Mouse (Mus musculus): ENCODE results near the gene Erich6.

The Erich6 gene

DNA sequence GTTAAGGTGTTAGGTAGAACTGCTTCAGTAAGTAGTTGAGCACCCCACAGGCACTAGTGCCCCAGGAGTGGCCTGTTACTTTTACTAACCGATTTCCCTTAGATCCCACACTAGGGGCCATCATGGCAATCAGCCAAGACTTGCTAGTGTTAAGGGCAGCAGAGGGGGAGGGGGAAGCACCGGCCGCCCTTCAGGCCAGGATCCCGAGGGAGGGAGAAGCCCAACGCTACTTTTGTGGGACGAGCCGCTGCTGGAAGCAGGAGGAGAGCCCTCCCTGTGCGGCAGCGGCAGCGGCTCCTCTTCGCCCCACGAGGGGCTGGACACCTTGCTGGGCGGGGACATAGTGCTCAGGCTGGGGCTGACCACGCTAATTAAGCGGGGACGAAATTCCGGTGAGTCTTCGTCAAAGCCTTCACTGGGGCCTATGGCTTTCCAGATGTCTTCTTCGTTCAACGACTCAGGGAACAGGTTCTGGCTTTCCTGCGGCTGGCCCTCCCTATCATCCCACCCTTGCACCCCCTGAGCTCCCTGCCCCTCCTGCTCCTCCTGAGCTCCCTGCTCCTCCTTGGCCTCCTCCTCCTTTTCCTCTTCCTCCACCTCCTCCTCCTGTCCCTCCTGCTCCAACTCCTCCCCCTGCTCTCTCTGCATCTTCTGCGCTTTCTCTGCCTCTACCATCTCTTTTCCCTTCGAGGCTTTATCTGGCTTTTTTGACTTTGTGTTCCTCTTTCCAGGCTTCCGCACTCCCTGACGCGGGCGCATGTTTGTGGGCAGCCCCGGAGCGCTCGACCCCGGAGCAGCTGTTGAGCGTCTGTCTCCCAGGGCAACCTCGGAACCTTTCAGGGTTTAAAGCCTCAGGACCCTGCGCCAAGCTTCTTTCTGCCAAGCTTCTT is at the start of gene Erich6:
TSS of gene Erich6 (minus strand) at position 802 of the 890 bp plus-strand sequence.
- DNase-seq: peak; percentile 40 to 46

DNA sequence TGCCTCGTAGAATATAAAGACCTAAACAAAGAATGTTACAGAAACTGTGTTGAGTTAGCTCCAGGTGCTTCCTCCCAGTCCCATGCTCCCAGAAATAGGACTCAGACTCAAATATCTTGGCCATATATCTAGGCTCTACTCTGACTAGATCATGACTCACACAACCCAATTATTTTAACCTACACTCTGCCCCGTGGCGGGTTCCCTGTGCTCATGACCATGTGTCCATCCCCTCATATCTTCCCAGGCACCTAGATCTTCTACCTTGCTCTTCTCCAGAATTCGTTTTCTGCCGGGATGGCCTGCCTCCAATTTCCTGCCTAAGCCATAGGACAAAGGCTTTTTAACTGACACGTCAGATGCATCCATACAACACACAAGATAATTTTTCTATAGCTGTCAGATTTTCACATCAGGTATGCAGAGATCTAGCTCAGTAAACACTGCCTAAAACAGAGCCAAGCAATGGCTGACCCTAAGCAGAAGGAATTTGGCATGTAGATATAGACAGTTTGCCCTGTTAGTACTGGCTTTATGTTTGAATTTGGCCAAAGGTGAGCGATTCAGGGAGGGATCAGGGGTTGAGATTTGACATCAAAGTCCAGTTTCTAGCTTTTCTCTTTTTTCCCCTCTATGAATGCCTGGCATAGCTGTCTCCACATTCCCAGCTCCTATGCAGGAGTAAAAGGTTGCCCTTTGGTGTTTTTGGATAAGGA is 49.4 kb upstream of the Erich6 start:
- DNase-seq: peak; percentile 21 to 26

DNA sequence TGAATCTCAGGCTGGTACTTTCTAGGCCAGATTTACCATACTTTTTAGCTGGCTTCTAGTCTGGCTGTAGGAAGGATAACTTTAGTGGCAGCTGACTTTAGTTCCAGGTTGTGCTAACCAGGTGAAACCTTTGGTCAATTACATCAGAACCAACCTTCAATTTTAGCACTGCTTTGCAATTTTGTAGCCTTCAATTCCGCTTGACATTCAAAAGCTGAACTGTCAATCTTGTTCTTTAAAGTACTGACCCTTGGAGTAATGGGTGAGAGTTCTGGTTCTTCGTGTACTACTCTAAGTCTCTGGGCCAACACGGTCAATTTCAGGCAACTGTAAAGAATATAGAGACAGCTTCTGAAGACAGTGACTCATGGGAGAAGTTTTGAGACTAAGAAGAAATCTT is 48.4 kb upstream of the Erich6 start:
- DNase-seq: no peak

DNA sequence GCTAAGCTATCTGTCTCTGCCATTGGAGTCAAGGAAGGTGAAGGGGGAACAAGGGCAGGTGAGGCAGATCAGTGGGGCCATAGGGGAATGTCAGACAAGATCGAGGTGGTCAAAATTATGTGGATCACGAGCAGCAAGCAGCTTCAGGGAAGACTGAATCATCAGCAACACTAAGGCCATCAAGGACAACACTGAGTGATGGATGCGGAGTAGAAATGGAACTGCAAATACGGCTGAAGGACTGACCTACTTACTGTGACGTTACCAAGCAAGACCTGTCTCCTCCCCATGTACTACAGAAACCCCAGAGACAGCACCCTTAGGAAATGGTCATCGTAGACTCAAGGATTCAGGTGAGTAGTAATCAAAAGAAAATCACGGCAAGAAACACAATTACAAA is 46.3 kb upstream of the Erich6 start:
- no peak for DNase-seq

DNA sequence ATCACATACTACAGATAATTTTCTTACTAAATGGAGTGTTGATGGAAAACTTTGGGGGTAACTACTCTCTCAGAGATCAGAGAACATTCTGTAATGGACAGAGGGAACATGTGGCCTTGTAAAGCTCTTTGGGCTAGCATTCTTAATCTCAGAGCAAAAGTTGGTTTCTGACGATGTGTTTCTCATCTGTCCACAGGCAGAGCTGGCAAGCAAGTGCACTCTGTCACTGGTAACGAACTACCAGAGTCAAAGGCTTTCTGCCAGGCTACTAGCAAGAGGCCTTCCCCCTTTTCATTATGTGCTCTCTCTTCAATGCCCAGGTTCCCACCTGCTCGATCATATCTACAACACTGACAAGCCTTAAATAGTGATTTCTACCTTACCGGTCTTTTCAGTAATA is 45.3 kb upstream of the Erich6 start:
- DNase-seq: no peak

DNA sequence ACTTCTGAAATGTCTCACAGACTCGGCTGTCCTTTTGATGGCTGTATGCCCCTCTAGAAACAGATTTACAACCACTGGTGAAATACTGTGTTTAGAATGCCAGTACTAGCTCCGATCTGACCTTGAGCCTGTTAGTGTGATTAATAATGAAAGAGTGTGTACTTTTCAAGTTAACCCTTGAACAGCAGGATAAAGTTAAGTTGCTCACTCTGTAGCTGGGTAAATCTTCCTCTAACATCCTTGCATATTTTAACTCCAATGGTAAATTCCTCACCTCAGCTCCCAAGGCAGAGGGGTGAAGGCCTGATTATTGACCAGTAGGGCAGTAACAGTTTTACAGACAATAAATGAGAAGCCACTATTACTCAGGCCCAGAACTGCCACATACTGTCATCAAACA is 44.8 kb upstream of the Erich6 start:
- DNase-seq: no peak

DNA sequence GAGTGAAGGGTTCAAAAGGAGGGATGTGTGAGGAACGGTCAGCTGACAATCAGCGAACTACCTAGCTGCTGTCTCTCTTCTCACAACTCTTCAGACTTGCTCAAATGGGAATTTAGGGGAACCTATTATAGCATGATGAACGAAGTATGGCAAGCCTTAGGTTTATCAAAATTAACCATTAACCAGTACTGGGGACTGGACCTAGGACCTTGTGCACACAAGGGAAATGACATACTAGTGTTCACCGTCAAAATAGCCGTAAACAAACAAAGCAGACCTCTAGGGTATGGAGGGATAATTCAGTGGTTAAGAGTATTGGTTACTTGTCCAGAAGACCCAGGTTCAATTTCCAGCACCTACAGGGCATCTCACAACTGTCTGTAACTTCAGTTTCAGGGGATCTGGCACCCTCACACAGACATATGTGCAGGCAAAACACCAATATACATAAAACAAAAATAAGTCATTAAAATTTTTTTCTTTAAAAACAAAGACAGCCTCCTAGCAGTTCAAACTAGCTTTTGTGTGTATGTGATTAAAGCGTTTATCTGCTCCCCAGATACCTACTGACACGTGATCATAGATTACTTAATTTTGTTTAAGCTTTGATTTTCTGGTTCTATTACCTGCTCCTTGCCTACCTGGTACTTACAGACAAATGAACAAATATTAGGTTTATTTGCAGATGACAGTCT is 44.1 kb upstream of the Erich6 start:
- DNase-seq: no peak

DNA sequence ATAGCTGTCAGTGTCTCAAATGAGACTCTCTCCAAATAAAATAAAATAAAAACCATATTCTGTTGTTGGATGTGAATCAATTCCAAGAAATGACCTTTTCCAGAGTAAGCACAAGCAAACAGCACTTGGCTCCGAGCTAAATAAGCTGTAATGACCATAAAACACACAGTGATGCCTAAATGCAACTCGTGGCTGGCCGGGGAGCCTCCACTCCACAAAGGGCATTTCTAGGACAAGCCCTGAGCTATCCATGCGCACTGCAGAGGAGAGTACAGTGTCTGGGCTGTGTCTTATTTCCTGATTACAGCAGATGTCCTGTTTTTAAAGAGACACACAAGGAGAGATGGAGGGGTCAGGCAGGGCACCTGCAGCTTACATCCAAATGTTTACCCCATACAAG is 43.0 kb upstream of the Erich6 start:
- no peak for DNase-seq

DNA sequence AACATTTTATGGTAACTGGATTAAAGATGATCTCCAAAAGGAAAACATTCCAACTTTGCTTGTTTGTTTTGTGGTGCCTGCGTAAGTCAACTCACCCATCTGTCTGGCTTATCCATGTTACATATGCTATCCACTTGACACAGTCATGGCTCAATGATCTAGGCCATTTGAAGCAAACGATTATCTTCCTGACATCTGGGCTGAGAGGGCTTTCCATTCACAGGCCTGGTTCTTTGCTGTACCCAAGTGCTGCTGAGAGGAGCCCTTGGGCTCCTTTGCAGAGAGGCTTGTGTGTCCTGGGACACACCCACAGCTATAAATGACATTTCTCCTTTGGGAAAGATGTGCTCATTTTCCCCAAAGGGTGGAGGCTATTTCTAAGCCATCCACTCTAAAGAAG is 41.9 kb upstream of the Erich6 start:
- no peak for DNase-seq

DNA sequence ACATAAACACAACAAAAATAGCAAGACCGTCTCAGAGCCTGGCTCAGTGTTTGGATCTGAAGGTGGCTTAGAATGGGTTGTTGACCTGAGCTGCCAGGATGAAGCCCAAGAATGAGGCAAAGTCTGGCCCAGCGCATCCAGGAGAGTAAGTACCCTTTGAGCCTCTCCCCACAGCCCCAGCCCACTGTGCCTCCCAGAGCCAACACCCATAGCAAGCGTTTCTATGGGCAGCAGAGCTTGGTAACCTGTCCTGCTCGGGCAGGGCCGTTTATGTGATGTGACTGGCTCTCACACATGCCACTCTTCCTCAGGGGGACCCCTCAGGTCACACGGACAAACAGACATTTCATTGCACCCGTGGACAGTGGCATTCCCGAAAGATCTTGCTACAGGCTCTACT is 41.4 kb upstream of the Erich6 start:
- no peak for DNase-seq

DNA sequence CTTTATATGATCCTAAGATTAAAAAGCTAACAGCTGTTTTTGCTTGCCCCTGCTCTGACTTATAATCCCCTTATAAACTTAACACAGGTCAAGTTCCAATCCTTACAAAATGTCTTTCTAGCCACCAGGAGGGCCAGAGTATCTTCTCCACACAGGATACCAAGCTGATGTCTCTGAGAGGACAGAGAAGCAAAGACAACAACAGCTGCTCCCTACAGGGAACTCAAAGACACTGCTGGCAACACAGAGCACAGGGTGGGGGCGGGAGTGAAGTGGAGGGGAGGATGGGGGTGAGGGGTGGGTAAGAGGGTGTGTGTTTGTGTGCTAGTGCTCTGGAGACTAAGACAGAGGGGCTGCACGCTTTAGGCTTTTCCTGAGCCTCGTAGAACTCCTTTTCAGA is 40.6 kb upstream of the Erich6 start:
- DNase-seq: no peak

DNA sequence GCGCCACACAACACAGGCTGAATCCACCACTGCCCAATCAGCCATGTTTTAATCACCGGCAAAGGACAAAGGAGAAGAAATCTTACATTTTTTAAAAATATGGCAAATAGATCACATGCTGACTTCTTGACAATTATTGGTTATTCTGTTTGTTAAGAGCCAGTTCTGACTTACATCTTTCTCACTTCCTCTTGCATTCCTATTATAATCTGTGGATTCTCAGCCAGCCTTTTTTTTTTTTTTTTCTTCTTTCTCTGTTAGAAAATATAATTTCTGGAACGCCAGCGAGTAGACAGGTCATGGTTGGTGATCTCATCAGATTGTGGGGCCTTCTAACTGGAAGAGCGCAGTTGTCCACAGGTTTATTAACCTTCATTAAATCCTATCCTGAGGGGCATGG is 36.3 kb upstream of the Erich6 start:
- no peak for DNase-seq

DNA sequence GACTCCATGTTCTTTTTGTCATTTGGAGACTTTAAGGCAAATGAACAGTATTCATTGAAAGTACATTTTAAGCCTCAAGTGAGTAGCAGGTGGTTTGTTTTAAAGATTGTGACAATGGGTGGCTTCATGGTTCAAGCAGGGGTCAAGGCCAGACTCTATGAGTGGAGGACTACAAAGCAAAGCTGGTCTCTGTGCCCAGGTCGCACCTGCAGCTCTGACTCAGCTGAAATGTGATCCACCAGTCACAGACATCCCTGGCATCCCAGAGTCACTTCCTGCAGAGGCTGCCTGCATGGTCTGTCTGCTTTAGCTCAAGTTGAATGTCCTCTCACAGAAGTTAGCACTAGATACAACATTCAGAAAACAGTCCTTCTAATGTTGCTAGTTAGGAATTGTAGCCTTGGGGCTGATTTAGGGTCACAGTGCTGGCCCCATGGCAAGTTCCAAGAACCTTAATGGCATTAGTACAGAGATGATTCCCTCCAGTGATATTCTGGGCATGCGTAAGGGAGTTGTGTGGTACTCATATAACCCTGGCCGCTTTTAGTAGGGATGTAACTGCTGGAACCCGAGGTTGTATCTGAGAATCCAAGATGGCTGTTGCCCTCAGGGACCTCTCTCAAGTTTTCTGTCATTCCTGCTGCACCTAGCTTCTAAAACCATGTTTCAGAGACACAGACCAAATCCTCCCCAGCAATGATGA is 35.6 kb upstream of the Erich6 start:
- DNase-seq: no peak

DNA sequence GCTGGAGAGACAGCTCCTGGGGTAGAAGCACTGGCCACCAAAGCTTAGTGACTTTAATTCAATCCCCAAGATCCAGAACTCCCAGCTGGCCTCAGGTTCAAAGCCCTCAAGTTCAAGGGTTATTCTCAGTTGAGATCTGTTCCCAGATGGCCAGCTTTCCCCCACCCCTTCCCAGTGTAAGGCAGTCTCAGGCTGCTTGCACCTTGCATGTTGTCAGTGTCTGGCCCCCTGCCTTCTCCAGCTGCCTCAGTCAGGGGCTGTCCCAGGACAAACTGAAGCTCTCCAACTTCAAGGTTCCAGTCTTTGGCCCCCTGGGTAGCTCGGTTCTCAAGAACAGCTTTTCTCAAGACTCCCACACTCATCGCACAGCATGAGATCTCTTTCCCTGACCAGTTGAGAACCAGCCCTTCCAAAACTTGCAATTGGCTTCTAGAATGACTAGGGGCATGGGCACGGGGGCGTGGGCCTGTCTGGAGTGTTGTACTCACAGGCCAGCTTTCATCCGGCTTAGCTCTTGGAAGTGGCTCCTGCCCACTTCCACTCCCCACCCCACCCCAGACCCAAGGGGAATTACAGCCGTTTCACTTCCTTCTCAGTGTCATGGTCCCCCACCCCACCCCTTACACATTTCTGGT is 34.7 kb upstream of the Erich6 start:
- DNase-seq: no peak

DNA sequence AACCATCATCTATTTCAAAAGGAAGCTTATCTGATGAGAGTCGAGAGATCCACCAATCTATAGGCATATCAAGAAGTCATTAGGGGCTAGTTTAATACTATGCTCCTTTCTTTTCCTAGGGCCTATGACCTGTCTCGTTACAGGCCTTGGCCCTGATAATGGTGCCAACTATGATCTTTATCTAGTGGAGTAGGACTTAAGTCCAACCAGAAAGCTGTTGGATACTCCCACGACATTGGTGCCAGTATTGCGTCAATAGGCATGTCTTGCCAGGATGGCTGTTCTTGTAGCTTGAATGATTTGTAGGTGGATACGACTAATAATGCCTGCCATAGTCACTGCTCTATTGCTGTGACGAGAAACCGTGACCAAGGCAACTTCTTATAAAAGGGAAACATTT is 27.0 kb upstream of the Erich6 start:
- no peak for DNase-seq

DNA sequence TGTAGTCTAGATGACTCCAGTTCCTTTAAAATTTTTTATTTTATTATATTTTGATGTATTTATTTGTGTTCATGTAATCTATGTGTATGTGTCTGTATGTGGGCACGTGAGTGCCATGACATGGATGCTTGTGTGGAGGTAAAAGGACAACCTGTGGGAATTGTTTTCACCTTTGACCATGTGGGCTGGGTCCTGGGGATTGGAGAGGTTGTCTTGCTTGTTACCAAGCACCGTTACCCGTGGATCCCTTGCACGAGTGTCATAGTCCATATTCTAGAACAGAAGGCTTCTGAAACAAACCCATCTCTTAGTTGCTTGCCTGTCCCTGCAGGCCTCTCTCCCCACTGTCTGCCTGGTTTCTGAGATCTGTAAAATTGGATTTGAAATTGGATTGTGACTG is 23.6 kb upstream of the Erich6 start:
- no peak for DNase-seq

DNA sequence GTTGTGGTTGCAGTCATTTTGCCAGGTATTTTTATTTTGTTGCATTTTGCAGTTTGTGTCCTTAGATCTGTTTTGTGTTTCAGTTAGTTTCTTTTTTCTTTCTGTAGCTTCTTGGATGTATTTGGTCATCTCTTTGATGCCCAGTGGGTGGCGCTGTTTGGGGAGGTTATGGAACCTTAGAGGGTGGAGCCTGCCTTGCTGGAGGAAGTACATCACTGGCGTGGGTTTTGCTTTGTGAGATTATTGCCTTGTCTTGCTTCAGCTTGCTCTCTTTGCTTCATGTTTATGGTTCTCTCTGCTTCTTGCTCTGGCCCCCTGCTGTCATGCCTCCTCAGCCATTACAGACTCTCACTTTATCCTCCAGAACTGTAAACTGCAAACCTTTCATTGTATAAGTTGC is 20.3 kb upstream of the Erich6 start:
- peak in 1 of 2 experiments; percentile 37 for DNase-seq

DNA sequence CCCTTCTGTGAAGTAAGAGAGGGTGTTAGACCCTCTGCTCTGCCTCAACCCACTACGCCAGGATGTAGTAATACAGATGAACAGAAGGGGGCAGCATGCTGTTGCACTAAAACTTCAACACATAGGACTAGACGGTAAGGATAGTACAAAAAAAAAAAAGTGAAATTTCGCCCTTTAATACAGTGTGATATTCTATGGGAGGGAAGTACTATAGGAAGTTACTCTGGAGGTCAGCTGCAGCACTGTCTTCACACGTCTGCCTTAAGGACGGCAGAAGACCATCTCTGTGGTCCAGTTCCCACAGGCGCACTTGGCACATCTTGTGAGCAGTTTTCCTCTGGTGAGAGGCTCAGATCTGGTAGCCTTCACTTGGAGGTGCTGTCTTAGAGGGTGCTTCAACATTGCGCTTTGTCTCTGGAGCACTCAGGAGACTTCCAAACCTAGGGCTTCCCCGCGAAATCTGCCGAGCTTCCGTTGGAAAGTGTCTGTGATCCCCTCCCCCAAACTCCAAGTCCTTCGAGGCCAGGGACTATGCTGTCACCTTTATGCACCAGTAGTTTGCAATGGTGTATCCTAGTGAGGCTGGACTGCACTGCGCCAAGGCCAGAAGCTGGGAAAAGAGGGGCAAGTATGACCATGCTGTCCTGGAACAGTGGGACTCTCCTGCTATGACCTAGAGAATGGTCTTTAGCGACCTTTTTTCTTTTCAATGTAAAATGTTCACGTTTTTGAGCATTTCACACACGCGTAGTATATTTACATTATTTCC is 18.5 kb upstream of the Erich6 start:
- DNase-seq: peak; percentile 75 to 76

DNA sequence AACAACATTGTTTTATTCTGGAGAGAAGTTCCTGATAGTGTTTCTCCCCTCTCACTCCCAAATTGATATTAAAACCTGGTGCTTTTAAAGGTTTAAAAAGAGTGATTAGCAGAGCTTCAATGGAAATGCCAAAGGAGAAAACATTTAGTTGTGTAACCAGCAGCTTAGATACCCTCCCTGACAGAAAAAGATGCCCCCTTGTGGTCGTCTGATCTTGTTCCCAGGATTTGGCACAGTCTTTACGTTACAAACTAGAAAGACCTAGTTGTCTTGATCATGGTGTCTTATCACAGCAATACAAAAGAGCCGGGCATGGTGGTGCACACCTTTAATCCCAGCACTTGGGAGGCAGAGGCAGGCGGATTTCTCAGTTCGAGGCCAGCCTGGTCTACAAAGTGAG is 16.9 kb upstream of the Erich6 start:
- peak; percentile 22 to 27 for DNase-seq

DNA sequence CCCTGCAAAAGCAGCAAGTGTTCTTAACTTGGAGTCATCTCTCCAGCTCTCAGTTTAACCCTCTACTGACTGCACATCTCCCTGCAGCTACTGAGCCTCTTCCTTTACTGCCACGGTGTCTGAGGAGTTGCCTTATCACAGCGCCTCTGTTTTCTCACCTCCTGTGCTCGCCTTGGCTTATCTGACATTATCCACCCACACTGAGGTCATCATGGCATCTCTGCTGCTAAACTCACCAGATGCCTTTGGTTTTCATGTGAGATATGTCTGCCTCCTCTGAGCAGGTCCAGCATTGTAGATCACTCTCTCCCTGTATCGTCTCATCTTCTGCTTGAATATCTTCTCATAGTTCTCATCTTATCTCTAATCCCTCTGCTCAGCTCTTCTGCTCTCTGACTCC is 13.3 kb upstream of the Erich6 start:
- no peak for DNase-seq

DNA sequence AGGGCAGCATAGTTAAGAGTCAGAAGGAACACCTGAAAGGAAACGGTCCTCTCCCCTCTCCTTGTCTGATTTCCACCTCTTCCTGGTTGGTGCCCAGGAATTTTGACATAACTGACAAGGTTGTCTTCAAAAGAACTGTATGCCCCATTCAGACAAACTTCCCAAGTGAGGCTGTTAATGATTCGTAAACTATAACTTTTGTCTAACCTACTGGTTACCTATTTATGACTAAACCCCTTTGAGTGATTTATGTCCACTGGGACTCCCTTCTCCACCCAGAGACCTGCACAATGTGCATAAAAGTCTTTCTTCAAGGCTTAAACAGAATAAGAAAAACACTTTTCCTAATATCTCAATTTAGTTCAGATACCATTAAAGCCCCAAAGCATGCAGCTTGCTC is 10.2 kb upstream of the Erich6 start:
- DNase-seq: no peak

DNA sequence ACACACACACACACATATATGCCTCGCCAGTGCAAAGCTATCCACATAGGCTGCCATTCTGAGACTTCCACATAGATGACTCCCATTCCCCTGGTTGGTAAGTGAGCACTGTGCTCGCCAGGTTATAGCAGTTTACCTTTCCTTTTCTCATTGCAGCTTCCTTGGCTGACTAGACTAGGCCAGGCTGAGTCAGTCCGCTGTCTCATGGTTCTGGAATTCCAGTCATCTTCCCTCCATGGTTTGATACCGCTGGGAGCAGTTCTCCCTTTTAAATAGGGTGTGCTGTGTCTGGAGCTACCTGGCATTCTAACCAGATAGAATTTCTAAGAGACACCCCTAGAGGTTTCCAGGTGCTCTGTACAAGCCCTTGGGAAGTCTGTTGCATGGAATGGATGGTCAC is 9.2 kb upstream of the Erich6 start:
- no peak for DNase-seq
